Comparison of ENCODE assay signal across 10 mouse cellular contexts in genomic region chr6:87599825-87600224, GRCm38 (mm10). TPM values are rescaled to one million over a fixed set of nuclear protein-coding genes. Genes with fewer than 3 reads are reported as not detected.
DNase-seq lines count a peak whose midpoint lies in the region; ATAC-seq and TF ChIP-seq lines count a peak whose summit lies in the region.
"Had no signal": no experiment of that assay in that cellular context is flagged by ENCODE, and none has a peak within 500 bp of the region (broad histone marks: within the 10 kb centered on the region; RNA-seq: fewer than 3 reads in every experiment).

No protein-coding gene starts in this region.

- H3K9ac ChIP-seq in forebrain, postnatal 0 days, result no peak overlapping the region
- no peak overlapping the region for H3K9ac ChIP-seq in forebrain, embryonic 12.5 days
- H3K9ac ChIP-seq: neural tube, embryonic 13.5 days had no signal

- no peak overlapping the region for H3K27ac ChIP-seq in forebrain, postnatal 0 days (ENCODE audit: low read depth, low read length)
- H3K27ac ChIP-seq in forebrain, embryonic 12.5 days, result no peak overlapping the region
- no peak overlapping the region for H3K27ac ChIP-seq in gastrocnemius, adult 2 months
- H3K27ac ChIP-seq in hindbrain, embryonic 10.5 days, result no peak overlapping the region
- H3K27ac ChIP-seq: macrophage; neural tube, embryonic 13.5 days had no signal

- ATAC-seq in forebrain, postnatal 0 days, result no peak; the same call in 1 of the 2 replicates
- ATAC-seq in forebrain, embryonic 12.5 days (ENCODE audit: low FRiP score), result no peak

- H3K4me3 ChIP-seq in forebrain, postnatal 0 days (ENCODE audit: low read depth, low read length), result no peak overlapping the region
- no peak overlapping the region for H3K4me3 ChIP-seq in forebrain, embryonic 12.5 days (replicated peaks)
- no peak overlapping the region for H3K4me3 ChIP-seq in gastrocnemius, adult 2 months
- H3K4me3 ChIP-seq in hindbrain, embryonic 10.5 days, result no peak overlapping the region
- H3K4me3 ChIP-seq: neural tube, embryonic 13.5 days had no signal

- DNase-seq in forebrain, postnatal 0 days, result peak; percentile 59
- peak; percentile 52 to 71 for DNase-seq in layer of hippocampus, postnatal 10 days (ENCODE audit: low spot score in 2 of 2)
- DNase-seq in layer of hippocampus, adult 18-20 months (ENCODE audit: low spot score in 2 of 2), result no peak
- DNase-seq in MN1 (ENCODE audit: low spot score), result peak; percentile 82
- DNase-seq in gastrocnemius, adult 2 months, result peak; percentile 65
- DNase-seq in T-cell, adult 2 months (ENCODE audit: low spot score), result no peak
- DNase-seq in hindbrain, embryonic 10.5 days (ENCODE audit: low spot score), result no peak

- intact Hi-C loops in gastrocnemius, adult 2 months (cut with DNase I), result no loop called here

- no peaks in the 10 kb centered on the region; the same call in 1 of the 2 replicates for H3K27me3 ChIP-seq in forebrain, postnatal 0 days (ENCODE audit: insufficient read depth, low read length)
- H3K27me3 ChIP-seq in forebrain, embryonic 12.5 days, result no peaks in the 10 kb centered on the region; the same call in 1 of the 2 replicates
- no peaks in the 10 kb centered on the region for H3K27me3 ChIP-seq in hindbrain, embryonic 10.5 days (ENCODE audit: insufficient read depth, poor library complexity, severe bottlenecking)
- H3K27me3 ChIP-seq: neural tube, embryonic 13.5 days had no signal

- H3K4me1 ChIP-seq in forebrain, postnatal 0 days (ENCODE audit: insufficient read depth), result no peaks in the 10 kb centered on the region
- peaks cover 14% of the 10 kb centered on the region for H3K4me1 ChIP-seq in forebrain, embryonic 12.5 days
- peaks cover 20% of the 10 kb centered on the region for H3K4me1 ChIP-seq in hindbrain, embryonic 10.5 days (replicated peaks)

- H3K9me3 ChIP-seq in forebrain, postnatal 0 days (ENCODE audit: low read length), result no peaks in the 10 kb centered on the region
- H3K9me3 ChIP-seq in forebrain, embryonic 12.5 days, result no peaks in the 10 kb centered on the region
- H3K9me3 ChIP-seq in hindbrain, embryonic 10.5 days, result no peaks in the 10 kb centered on the region
- H3K9me3 ChIP-seq: neural tube, embryonic 13.5 days had no signal

- no peak for TF ChIP-seq CTCF in forebrain, postnatal 0 days (IDR thresholded peaks at IDR 0.05; ENCODE audit: low read depth)
- TF ChIP-seq CTCF in gastrocnemius, adult 2 months (IDR thresholded peaks at IDR 0.05), result no peak

- H3K4me2 ChIP-seq in forebrain, postnatal 0 days (ENCODE audit: low read depth), result no peak overlapping the region
- H3K4me2 ChIP-seq in forebrain, embryonic 12.5 days, result no peak overlapping the region
- H3K4me2 ChIP-seq: neural tube, embryonic 13.5 days had no signal

- H3K36me3 ChIP-seq in forebrain, postnatal 0 days (ENCODE audit: insufficient read depth), result no peaks in the 10 kb centered on the region
- no peaks in the 10 kb centered on the region for H3K36me3 ChIP-seq in forebrain, embryonic 12.5 days (replicated peaks)
- no peaks in the 10 kb centered on the region for H3K36me3 ChIP-seq in hindbrain, embryonic 10.5 days
- H3K36me3 ChIP-seq: neural tube, embryonic 13.5 days had no signal

RNA-seq across cellular contexts. Expression of gene Prokr1, which starts 9.3 kb away (rescaled TPM):
- 2.5 and 3.1 TPM in 2 replicates for total RNA-seq in forebrain, postnatal 0 days (2014; rRNA removed)
- 1.1 and 1.6 TPM in 2 replicates for polyA plus RNA-seq in forebrain, postnatal 0 days (2015; fragmentation: Nextera tagmentation; extraction: Ambion mirVana)
- polyA plus RNA-seq in forebrain, embryonic 12.5 days (2016; fragmentation: Nextera tagmentation; extraction: Ambion mirVana), result 6.6 and 6.9 TPM in 2 replicates
- total RNA-seq in layer of hippocampus, postnatal 10 days (2021), result 1 to 10 TPM in 1 of 2 experiments, under 1 TPM in 1; 0.59 to 1.1 TPM
- total RNA-seq in layer of hippocampus, adult 18-20 months (2021), result under 1 TPM in 1 of 2 experiments, not detected in 1; 0.12 TPM
- 1 to 10 TPM; 2.1 to 2.7 TPM for total RNA-seq in gastrocnemius, adult 2 months (2021)
- polyA plus RNA-seq in hindbrain, embryonic 10.5 days (2016; fragmentation: Nextera tagmentation; extraction: Ambion mirVana), result 1.9 and 3.6 TPM in 2 replicates

Comparison
In these comparisons a context has a peak if more than half of its experiments do, and no peak if none do; other contexts are left out.
1. DNase-seq: peak in forebrain, postnatal 0 days (single experiment), layer of hippocampus, postnatal 10 days (2 of 2), MN1 (single experiment) and gastrocnemius, adult 2 months (single experiment); none in layer of hippocampus, adult 18-20 months (0 of 2), T-cell, adult 2 months (single experiment) and hindbrain, embryonic 10.5 days (single experiment).